Mouse (Mus musculus) spleen, adult 2 months (tissue): ENCODE results near the gene Dennd6b.

Experiments used
- CTCF ChIP-seq: fragments of 200-500 bp; IDR thresholded peaks from 2 replicates; pipeline ENCODE4 v1.5.1; 2011; ENCODE audit warnings: mild to moderate bottlenecking, inconsistent platforms; ENCODE audit not compliant: insufficient read depth, insufficient read length, insufficient replicate concordance; ENCODE audit errors: extremely low read depth
- POLR2A ChIP-seq: fragments of 200-500 bp; IDR thresholded peaks from 2 replicates; pipeline ENCODE4 v1.6.1; 2011; ENCODE audit warnings: low read depth, low read length, inconsistent platforms

GRCm38 (mm10) chr15:89172276-89172935, 23.9 kb downstream of the Dennd6b start:
- TF ChIP-seq POLR2A (no peak), CTCF (no peak)
